Mouse (Mus musculus): Measurements from ENCODE around the gene Krt10.

Gene Krt10

GRCm38 (mm10) chr11:99389264-99389663, at the start of gene Krt10:
Gene Krt10 (minus strand): TSS chr11:99389364.
- in situ Hi-C loops (cut with MboI) = loop anchor here (25.0 kb wide), 1 partner anchor 898 kb away; no protein-coding TSS in a partner anchor

DNA sequence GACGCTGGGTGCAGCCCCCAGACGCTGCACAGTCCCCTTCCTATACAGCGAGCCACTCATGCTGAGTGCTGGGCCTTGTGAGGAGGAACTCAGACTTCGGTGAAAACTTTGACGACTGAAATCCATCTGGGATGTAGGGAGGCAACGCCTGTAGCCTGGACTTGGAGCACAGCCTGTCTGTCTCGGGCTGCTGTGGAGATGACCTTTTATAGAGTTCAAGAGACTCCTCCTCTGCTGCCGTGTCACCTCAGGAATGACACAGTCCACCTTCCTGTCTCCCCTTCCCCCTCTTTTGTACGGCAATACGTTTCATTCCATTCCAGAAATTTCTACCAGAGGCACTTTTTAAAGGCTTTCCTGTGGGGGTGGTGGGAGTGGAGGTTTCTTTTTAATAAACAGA, 48.8 kb upstream of the Krt10 start, which contains the start of gene Krt20:
Gene Krt20 (minus strand): TSS at position 179 of the 400 bp plus-strand sequence.
- in situ Hi-C loops (cut with MboI) = no loop called here

DNA sequence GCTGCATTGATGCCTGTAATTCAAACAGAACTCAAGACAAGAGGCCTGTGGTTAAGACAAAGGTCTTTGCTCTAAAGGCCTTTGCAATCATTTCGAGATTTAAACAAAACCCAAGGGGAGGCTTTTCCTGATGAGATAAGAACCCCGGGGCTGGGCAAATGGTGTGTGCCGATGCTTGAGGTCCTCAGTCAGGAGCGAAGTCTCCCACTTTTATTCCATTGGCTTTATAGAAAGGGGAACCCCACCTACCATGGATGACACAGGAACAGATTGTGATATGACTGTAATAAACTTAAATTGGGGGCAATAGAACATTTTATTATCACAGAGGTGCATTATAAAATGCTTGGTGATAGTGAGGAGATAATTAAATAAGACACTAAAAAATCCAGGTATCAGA, 47.5 kb upstream of the Krt10 start:
- in situ Hi-C loops (cut with MboI) = no loop called here

DNA sequence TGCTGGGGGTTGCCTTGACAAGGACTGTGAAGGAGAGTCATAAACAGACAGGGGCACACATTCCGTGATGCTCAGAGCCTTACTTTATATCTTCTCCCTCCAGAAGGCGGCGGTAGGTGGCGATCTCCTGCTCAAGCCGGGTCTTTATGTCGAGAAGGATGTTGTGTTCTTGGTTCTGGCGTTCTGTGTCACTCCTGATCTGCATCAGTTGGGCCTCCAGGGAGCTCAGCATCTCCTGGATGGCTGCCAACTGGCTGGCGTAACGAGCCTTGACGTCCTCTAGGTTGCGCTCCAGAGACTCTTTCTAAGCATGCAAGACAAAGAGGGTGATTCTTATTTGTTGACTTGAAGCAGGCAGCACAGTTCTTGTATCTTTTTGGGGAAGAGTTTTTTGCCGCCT, 41.5 kb upstream of the Krt10 start:
- in situ Hi-C loops (cut with MboI) = no loop called here

DNA sequence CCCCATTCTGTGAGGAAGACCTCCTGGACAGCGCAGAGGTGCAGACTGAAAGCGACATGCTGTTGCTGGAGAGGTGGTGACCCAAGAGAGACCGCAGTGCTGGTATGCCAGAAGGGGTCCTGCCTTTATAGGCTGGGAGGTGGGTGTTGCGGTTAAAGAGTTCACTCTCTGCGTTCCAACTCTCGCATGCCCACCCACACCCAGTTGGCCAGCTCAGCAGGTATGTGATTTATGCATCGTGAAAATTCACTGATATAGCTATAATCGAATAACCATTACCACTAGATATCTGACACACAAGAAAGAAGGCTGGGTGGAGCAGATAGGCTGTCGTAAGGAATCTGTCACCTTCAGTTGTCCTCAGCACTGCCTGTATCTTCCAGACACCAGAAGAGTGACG, 33.0 kb upstream of the Krt10 start, which contains the start of gene Krt12:
Gene Krt12 (minus strand): TSS at position 101 of the 400 bp plus-strand sequence.
- in situ Hi-C loops (cut with MboI) = no loop called here

GRCm38 (mm10) chr11:99420586-99420985, 31.4 kb upstream of the Krt10 start:
- in situ Hi-C loops (cut with MboI) = no loop called here

GRCm38 (mm10) chr11:99417819-99418218, 28.7 kb upstream of the Krt10 start:
- in situ Hi-C loops (cut with MboI) = no loop called here

DNA sequence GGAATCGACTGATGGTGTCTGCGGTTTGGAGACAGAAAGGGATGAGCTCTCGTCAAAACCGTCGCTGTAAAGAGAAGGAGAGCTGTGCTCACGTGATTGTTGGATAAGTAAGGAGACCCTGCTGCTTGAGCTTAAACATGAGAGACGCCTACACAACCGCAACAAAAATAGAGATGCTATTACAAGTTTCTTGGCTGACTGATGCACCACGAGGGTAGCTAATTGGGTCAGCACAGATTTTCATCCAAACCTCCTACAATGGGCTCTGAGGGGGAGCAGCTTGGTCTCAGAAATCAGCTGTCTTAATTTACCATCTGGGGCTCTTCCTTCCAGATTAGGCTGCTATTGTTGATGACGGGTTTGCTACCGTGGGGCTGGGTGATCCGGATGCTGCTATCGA, 27.7 kb upstream of the Krt10 start:
- in situ Hi-C loops (cut with MboI) = no loop called here

DNA sequence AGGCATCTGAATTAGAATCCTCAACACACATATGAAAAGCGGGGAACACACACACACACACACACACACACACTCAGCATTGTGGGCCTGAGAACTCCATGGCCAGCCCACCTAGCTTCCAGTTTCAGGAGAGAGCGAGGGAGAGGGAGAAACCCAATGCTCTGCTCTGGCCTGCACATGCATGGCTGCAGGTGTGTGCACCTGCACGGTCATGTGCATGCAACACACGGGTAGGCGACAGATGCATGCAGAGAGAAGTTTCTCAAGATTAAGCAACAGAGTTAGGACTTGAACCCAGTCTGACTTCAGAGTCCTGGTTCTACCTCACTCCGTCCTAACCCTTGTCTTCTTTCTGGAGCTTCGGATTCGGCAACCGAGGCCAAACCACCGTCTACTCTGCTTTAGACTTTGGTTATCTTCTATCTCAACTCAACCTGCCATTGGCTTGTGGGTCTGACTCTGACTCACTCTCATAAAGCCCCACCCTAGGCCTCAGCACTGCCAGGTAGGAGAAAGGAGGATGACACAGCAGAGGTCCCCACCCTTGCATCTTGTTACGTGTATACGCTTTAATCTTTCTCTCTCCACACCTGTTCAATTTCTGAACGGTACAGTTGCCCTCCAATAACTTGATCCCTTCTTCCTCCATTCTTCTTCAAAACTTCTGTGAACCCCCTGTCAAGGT, 25.4 kb upstream of the Krt10 start:
- in situ Hi-C loops (cut with MboI) = no loop called here

GRCm38 (mm10) chr11:99413247-99413646, 24.1 kb upstream of the Krt10 start:
- in situ Hi-C loops (cut with MboI) = no loop called here

GRCm38 (mm10) chr11:99406186-99406585, 17.0 kb upstream of the Krt10 start:
- in situ Hi-C loops (cut with MboI) = no loop called here

GRCm38 (mm10) chr11:99399956-99400549, 10.9 kb upstream of the Krt10 start:
- in situ Hi-C loops (cut with MboI) = loop anchor here (25.0 kb wide), 1 partner anchor 887 kb away; no protein-coding TSS in a partner anchor

DNA sequence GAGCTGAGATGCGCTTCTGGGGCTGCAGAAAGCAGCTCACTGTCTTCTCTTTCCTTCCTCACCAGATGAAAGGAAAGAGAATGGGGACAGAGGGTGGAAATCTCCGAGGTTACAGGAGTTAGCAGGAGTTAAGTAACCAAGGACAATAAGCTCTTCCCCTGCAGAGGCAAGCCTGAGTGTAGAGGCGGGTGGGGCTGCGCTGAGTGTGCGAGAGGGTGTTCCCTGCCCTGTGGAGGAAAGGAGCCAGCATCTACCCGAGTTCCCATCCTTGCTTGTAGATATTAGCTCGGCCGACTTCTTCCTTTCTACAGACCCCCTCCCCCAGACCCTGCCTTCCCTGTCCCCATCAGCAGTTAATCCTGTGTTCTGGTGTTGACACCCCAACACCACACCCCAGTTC, 9.7 kb upstream of the Krt10 start:
- in situ Hi-C loops (cut with MboI) = loop anchor here (25.0 kb wide), 1 partner anchor 888 kb away; no protein-coding TSS in a partner anchor

GRCm38 (mm10) chr11:99398084-99398483, 8.9 kb upstream of the Krt10 start:
- in situ Hi-C loops (cut with MboI) = loop anchor here (25.0 kb wide), 1 partner anchor 889 kb away; no protein-coding TSS in a partner anchor

DNA sequence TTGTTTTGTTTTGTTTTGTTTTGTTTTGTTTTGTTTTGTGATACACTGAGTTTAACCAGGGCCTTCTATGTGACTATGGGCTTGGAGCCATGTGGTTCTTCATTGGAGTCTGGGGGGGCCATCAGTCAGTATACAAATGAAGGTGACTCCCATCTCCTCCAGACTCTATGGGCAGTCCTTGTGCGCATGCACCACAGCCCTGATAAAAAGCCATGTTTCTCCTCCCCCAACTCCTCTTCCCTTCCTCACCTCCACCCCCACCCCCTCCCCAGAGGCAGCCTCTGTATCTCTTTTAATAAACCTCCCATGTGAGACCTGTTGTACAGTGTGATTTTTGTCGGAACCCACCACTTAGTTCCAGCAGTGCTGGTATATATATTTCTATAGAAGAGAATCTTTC, 7.5 kb upstream of the Krt10 start:
- in situ Hi-C loops (cut with MboI) = loop anchor here (25.0 kb wide), 1 partner anchor 891 kb away; no protein-coding TSS in a partner anchor

DNA sequence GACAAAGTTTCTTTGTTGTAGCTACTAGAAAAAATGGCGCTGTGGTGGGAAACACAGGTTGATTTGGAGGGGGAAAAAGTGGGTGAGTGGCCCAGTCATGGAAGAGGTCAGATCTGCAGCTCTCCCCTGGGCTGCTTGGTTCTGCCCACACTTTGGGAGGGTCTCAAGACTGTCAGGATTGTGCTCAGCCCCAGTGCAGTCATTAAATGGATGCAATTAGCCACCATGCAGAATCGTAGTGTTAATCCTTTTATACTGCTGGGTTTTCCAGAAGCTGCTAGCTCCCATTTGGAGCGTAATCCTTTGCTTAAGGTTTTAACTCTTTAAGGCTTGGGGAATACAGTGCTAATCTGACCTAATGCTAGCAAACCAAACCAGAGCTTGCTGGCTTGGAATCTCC, 6.9 kb upstream of the Krt10 start:
- in situ Hi-C loops (cut with MboI) = loop anchor here (25.0 kb wide), 1 partner anchor 891 kb away; no protein-coding TSS in a partner anchor

- in situ Hi-C loops (cut with MboI) = loop anchor here (25.0 kb wide), 1 partner anchor 895 kb away; no protein-coding TSS in a partner anchor
Observed at GRCm38 (mm10) chr11:99392492-99392891, 3.3 kb upstream of the Krt10 start.

DNA sequence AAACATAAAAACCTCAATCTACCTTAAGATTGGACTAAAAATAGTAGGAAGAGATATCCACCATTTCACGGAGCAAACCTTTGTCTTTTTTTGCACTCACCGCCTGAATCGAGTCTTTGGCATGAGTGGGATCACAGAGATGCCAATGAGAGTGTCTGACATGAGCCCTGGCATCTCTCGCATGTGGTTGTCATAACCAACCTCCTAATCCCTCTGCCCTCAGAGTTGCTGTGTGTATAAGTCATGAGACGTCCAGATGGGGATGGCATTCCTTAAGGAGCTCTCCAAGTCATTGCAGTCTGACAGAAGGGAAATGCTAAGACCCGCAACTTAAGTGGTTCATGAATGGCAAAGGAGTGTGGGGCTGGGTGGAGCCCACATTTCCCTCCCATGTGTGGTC, 2.2 kb upstream of the Krt10 start:
- in situ Hi-C loops (cut with MboI) = loop anchor here (25.0 kb wide), 1 partner anchor 896 kb away; no protein-coding TSS in a partner anchor

GRCm38 (mm10) chr11:99390866-99391265, 1.7 kb upstream of the Krt10 start:
- in situ Hi-C loops (cut with MboI) = loop anchor here (25.0 kb wide), 1 partner anchor 896 kb away; no protein-coding TSS in a partner anchor

- in situ Hi-C loops (cut with MboI) = loop anchor here (25.0 kb wide), 1 partner anchor 899 kb away; no protein-coding TSS in a partner anchor
Observed at GRCm38 (mm10) chr11:99388661-99389060, 503 bp downstream of the Krt10 start.

- in situ Hi-C loops (cut with MboI) = loop anchor here (25.0 kb wide), 1 partner anchor 901 kb away; no protein-coding TSS in a partner anchor
Observed at GRCm38 (mm10) chr11:99385813-99386721, 3.1 kb downstream of the Krt10 start.

- in situ Hi-C loops (cut with MboI) = loop anchor here (25.0 kb wide), 1 partner anchor 908 kb away; no protein-coding TSS in a partner anchor
Observed at GRCm38 (mm10) chr11:99379568-99379967, 9.6 kb downstream of the Krt10 start.
